Mouse (Mus musculus): ENCODE measurements around the gene Mmp13. TPM values are rescaled to one million over a fixed set of nuclear protein-coding genes. Genes with fewer than 3 reads are reported as not detected.

The Mmp13 gene
- polyA plus RNA-seq, 1 experiment from 2014 or later, result not detected

Other genes with a start within 250 kb of the Mmp13 start
- 22.6 and 23.2 TPM in 2 replicates for gene Dync2h1, start 88.1 kb upstream of the Mmp13 start, polyA plus RNA-seq (2016; fragmentation: Nextera tagmentation; extraction: Ambion mirVana)
- gene Dcun1d5, start 88.0 kb upstream of the Mmp13 start, polyA plus RNA-seq (2016; fragmentation: Nextera tagmentation; extraction: Ambion mirVana), result 125 and 127 TPM in 2 replicates
- gene Mmp12, start 71.9 kb downstream of the Mmp13 start, polyA plus RNA-seq (2016; fragmentation: Nextera tagmentation; extraction: Ambion mirVana), result not detected in 2 replicates
- not detected in 2 replicates for gene Mmp1b, start 115.5 kb downstream of the Mmp13 start, polyA plus RNA-seq (2016; fragmentation: Nextera tagmentation; extraction: Ambion mirVana)
- gene Mmp3, start 173.3 kb downstream of the Mmp13 start, polyA plus RNA-seq (2016; fragmentation: Nextera tagmentation; extraction: Ambion mirVana), result not detected in 2 replicates
- gene Mmp10, start 229.8 kb downstream of the Mmp13 start, polyA plus RNA-seq (2016; fragmentation: Nextera tagmentation; extraction: Ambion mirVana), result not detected in 2 replicates

Data from embryonic facial prominence, embryonic 10.5 days (tissue).